Mouse (Mus musculus): ENCODE results near the gene Adcy1. TPM values are rescaled to one million over a fixed set of nuclear protein-coding genes. Genes with fewer than 3 reads are reported as not detected.

Gene Adcy1
- not detected in 2 replicates for polyA plus RNA-seq (2012; ENCODE audit: insufficient read depth, insufficient read length, missing spikeins)

GRCm38 (mm10) chr11:7063001-7063584 is at the start of gene Adcy1:
Gene Adcy1, plus strand, starts transcription at chr11:7063489.
- H3K27ac ChIP-seq (ENCODE audit: insufficient read depth, low read depth, low read length): no peak within 1 kb of the TSS
- H3K4me1 ChIP-seq (ENCODE audit: control insufficient read depth, insufficient read depth, low read length): no peaks in the 10 kb centered on the region
- TF ChIP-seq POLR2A (IDR thresholded peaks at IDR 0.05; ENCODE audit: borderline replicate concordance, low read depth, low read length) (no peak), CTCF (IDR thresholded peaks at IDR 0.05; ENCODE audit: low read depth, low read length) (no peak)
- H3K4me3 ChIP-seq (ENCODE audit: insufficient read depth, low read length): no peak within 1 kb of the TSS

GRCm38 (mm10) chr11:7016907-7017306 is 46.4 kb upstream of the Adcy1 start:
- Histone ChIP-seq H3K4me1 (ENCODE audit: control insufficient read depth, insufficient read depth, low read length) (no peaks in the 10 kb centered on the region), H3K4me3 (ENCODE audit: insufficient read depth, low read length) (no peak overlapping the region), H3K27ac (ENCODE audit: insufficient read depth, low read depth, low read length) (no peak overlapping the region)
- no peak for TF ChIP-seq CTCF (IDR thresholded peaks at IDR 0.05; ENCODE audit: low read depth, low read length)
- no peak for TF ChIP-seq POLR2A (IDR thresholded peaks at IDR 0.05; ENCODE audit: borderline replicate concordance, low read depth, low read length)

GRCm38 (mm10) chr11:7018078-7018477 is 45.2 kb upstream of the Adcy1 start:
- Histone ChIP-seq H3K27ac (ENCODE audit: insufficient read depth, low read depth, low read length) (no peak overlapping the region), H3K4me1 (ENCODE audit: control insufficient read depth, insufficient read depth, low read length) (no peaks in the 10 kb centered on the region), H3K4me3 (ENCODE audit: insufficient read depth, low read length) (no peak overlapping the region)
- TF ChIP-seq CTCF (IDR thresholded peaks at IDR 0.05; ENCODE audit: low read depth, low read length) (no peak), POLR2A (IDR thresholded peaks at IDR 0.05; ENCODE audit: borderline replicate concordance, low read depth, low read length) (no peak)

GRCm38 (mm10) chr11:7019006-7019525 is 44.2 kb upstream of the Adcy1 start:
- Histone ChIP-seq H3K27ac (ENCODE audit: insufficient read depth, low read depth, low read length) (no peak overlapping the region), H3K4me3 (ENCODE audit: insufficient read depth, low read length) (no peak overlapping the region), H3K4me1 (ENCODE audit: control insufficient read depth, insufficient read depth, low read length) (no peaks in the 10 kb centered on the region)
- no peak for TF ChIP-seq POLR2A (IDR thresholded peaks at IDR 0.05; ENCODE audit: borderline replicate concordance, low read depth, low read length)
- no peak for TF ChIP-seq CTCF (IDR thresholded peaks at IDR 0.05; ENCODE audit: low read depth, low read length)

DNA sequence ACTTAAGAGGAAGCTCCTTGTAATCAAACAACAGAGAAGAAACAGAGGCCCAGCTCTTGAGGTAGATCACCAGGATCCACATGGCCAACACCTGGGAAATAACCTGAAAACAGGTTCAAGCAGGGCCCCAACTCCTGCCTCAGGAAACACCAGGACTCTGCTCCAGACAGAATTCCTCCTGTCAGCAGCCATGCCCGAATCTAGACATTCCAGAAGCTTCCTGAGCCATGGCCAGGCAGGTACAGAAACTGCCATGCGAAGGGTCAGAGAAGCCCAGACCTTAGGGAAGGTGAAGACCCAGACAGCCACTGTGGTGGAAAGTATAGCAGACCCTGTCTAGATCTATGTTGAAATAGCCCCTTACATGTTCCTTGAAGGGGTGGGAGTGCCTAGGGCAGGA is 30.2 kb upstream of the Adcy1 start:
- no peak overlapping the region for H3K27ac ChIP-seq (ENCODE audit: insufficient read depth, low read depth, low read length)
- H3K4me1 ChIP-seq (ENCODE audit: control insufficient read depth, insufficient read depth, low read length): no peaks in the 10 kb centered on the region
- no peak overlapping the region for H3K4me3 ChIP-seq (ENCODE audit: insufficient read depth, low read length)
- no peak for TF ChIP-seq POLR2A (IDR thresholded peaks at IDR 0.05; ENCODE audit: borderline replicate concordance, low read depth, low read length)
- TF ChIP-seq CTCF (IDR thresholded peaks at IDR 0.05; ENCODE audit: low read depth, low read length): no peak

- H3K27ac ChIP-seq (ENCODE audit: insufficient read depth, low read depth, low read length): no peak overlapping the region
- TF ChIP-seq POLR2A (IDR thresholded peaks at IDR 0.05; ENCODE audit: borderline replicate concordance, low read depth, low read length) (no peak), CTCF (IDR thresholded peaks at IDR 0.05; ENCODE audit: low read depth, low read length) (no peak)
- H3K4me1 ChIP-seq (ENCODE audit: control insufficient read depth, insufficient read depth, low read length): no peaks in the 10 kb centered on the region
- no peak overlapping the region for H3K4me3 ChIP-seq (ENCODE audit: insufficient read depth, low read length)
These were observed 23.6 kb upstream of the Adcy1 start for GRCm38 (mm10) chr11:7039722-7040121.

- no peak overlapping the region for H3K4me3 ChIP-seq (ENCODE audit: insufficient read depth, low read length)
- TF ChIP-seq CTCF (IDR thresholded peaks at IDR 0.05; ENCODE audit: low read depth, low read length) (no peak), POLR2A (IDR thresholded peaks at IDR 0.05; ENCODE audit: borderline replicate concordance, low read depth, low read length) (no peak)
These were observed 22.5 kb upstream of the Adcy1 start for GRCm38 (mm10) chr11:7040801-7041200.

GRCm38 (mm10) chr11:7047176-7047575 is 16.1 kb upstream of the Adcy1 start:
- H3K27ac ChIP-seq (ENCODE audit: insufficient read depth, low read depth, low read length): no peak overlapping the region
- TF ChIP-seq CTCF (IDR thresholded peaks at IDR 0.05; ENCODE audit: low read depth, low read length) (no peak), POLR2A (IDR thresholded peaks at IDR 0.05; ENCODE audit: borderline replicate concordance, low read depth, low read length) (no peak)
- no peaks in the 10 kb centered on the region for H3K4me1 ChIP-seq (ENCODE audit: control insufficient read depth, insufficient read depth, low read length)
- H3K4me3 ChIP-seq (ENCODE audit: insufficient read depth, low read length): no peak overlapping the region

More at GRCm38 (mm10) chr11:7040801-7041200, 22.5 kb upstream of the Adcy1 start:
- H3K27ac ChIP-seq (ENCODE audit: insufficient read depth, low read depth, low read length): no peak overlapping the region
- no peaks in the 10 kb centered on the region for H3K4me1 ChIP-seq (ENCODE audit: control insufficient read depth, insufficient read depth, low read length)

- Histone ChIP-seq H3K4me1 (ENCODE audit: control insufficient read depth, insufficient read depth, low read length) (no peaks in the 10 kb centered on the region), H3K27ac (ENCODE audit: insufficient read depth, low read depth, low read length) (no peak overlapping the region), H3K4me3 (ENCODE audit: insufficient read depth, low read length) (no peak overlapping the region)
- no peak for TF ChIP-seq POLR2A (IDR thresholded peaks at IDR 0.05; ENCODE audit: borderline replicate concordance, low read depth, low read length)
- TF ChIP-seq CTCF (IDR thresholded peaks at IDR 0.05; ENCODE audit: low read depth, low read length): no peak
These were observed 15.7 kb upstream of the Adcy1 start for GRCm38 (mm10) chr11:7047584-7047983.

GRCm38 (mm10) chr11:7053710-7054109 is 9.6 kb upstream of the Adcy1 start:
- TF ChIP-seq CTCF (IDR thresholded peaks at IDR 0.05; ENCODE audit: low read depth, low read length) (no peak), POLR2A (IDR thresholded peaks at IDR 0.05; ENCODE audit: borderline replicate concordance, low read depth, low read length) (no peak)
- Histone ChIP-seq H3K4me3 (ENCODE audit: insufficient read depth, low read length) (no peak overlapping the region), H3K4me1 (ENCODE audit: control insufficient read depth, insufficient read depth, low read length) (no peaks in the 10 kb centered on the region), H3K27ac (ENCODE audit: insufficient read depth, low read depth, low read length) (no peak overlapping the region)

Measured in bone marrow macrophage, adult 2 months (primary cell).